Mouse (Mus musculus) cerebellum, postnatal 4 days (tissue): ENCODE results near the gene Schip1.

Source experiments
- DNase-seq, 2 experiments: peaks; one replicate each; pipeline ENCODE4 v3.0.0; 2022; ENCODE audit warnings: low spot score in 2 of 2, mixed read lengths in 1 of 2

The Schip1 gene

GRCm38 (mm10) chr3:68615042-68615810 is 550.6 kb downstream of the Schip1 start:
- DNase-seq = no peak

- DNase-seq = no peak
Measured at GRCm38 (mm10) chr3:68616363-68616762, 551.8 kb downstream of the Schip1 start.

GRCm38 (mm10) chr3:68617708-68618107 is 553.1 kb downstream of the Schip1 start:
- DNase-seq = no peak

- DNase-seq = no peak
Measured at GRCm38 (mm10) chr3:68619097-68619496, 554.5 kb downstream of the Schip1 start.

GRCm38 (mm10) chr3:68621971-68622370 is 557.4 kb downstream of the Schip1 start:
- DNase-seq = no peak

- DNase-seq = no peak
Measured at GRCm38 (mm10) chr3:68623036-68623435, 558.4 kb downstream of the Schip1 start.

GRCm38 (mm10) chr3:68624471-68624870 is 559.9 kb downstream of the Schip1 start:
- DNase-seq = no peak

- DNase-seq = no peak
Measured at GRCm38 (mm10) chr3:68630261-68630660, 565.7 kb downstream of the Schip1 start.

GRCm38 (mm10) chr3:68630821-68631220 is 566.2 kb downstream of the Schip1 start:
- no peak for DNase-seq

GRCm38 (mm10) chr3:68632714-68633113 is 568.1 kb downstream of the Schip1 start:
- no peak for DNase-seq

- no peak for DNase-seq
Measured at GRCm38 (mm10) chr3:68633577-68633976, 569.0 kb downstream of the Schip1 start.

- no peak for DNase-seq
Measured at GRCm38 (mm10) chr3:68637960-68638359, 573.4 kb downstream of the Schip1 start.

GRCm38 (mm10) chr3:68638703-68639102 is 574.1 kb downstream of the Schip1 start:
- no peak for DNase-seq

- no peak for DNase-seq
Measured at GRCm38 (mm10) chr3:68642935-68643334, 578.3 kb downstream of the Schip1 start.

- DNase-seq = peak in 1 of 2 experiments; percentile 11
Measured at GRCm38 (mm10) chr3:68646387-68647130, 582.0 kb downstream of the Schip1 start.

GRCm38 (mm10) chr3:68647282-68647681 is 582.7 kb downstream of the Schip1 start:
- no peak for DNase-seq

GRCm38 (mm10) chr3:68650251-68650650 is 585.6 kb downstream of the Schip1 start:
- no peak for DNase-seq

GRCm38 (mm10) chr3:68656607-68657352 is 592.2 kb downstream of the Schip1 start:
- DNase-seq = no peak

GRCm38 (mm10) chr3:68657589-68658245 is 593.1 kb downstream of the Schip1 start:
- DNase-seq = no peak

GRCm38 (mm10) chr3:68659996-68660395 is 595.4 kb downstream of the Schip1 start:
- DNase-seq = no peak

GRCm38 (mm10) chr3:68660538-68660937 is 595.9 kb downstream of the Schip1 start:
- no peak for DNase-seq

- no peak for DNase-seq
Measured at GRCm38 (mm10) chr3:68662386-68662785, 597.8 kb downstream of the Schip1 start.
